Mouse (Mus musculus) neural tube, embryonic 12.5 days (tissue): ENCODE data around the gene Gtf2f2. TPM values are rescaled to one million over a fixed set of nuclear protein-coding genes. Genes with fewer than 3 reads are reported as not detected.

ENCODE experiments used
- ATAC-seq: fragments of 200-750 bp; cut with Nextera tagmentation; 2 replicates; pipeline ENCODE4 v1.8.0; 2017; ENCODE audit warnings: low read depth, mild to moderate bottlenecking, moderate TSS enrichment, moderate library complexity; ENCODE audit not compliant: low FRiP score
- H3K27ac ChIP-seq: fragments of 300-500 bp; sonication (generic); 2 replicates; pipeline ENCODE4 v1.5.1; 2016
- H3K27me3 ChIP-seq: fragments of 300-500 bp; sonication (generic); replicated peaks from 2 replicates; pipeline ENCODE4 v1.6.1; 2016; ENCODE audit warnings: mild to moderate bottlenecking
- H3K36me3 ChIP-seq: fragments of 300-500 bp; sonication (generic); 2 replicates; pipeline ENCODE4 v1.6.1; 2016; ENCODE audit warnings: mild to moderate bottlenecking
- H3K4me1 ChIP-seq: fragments of 300-500 bp; sonication (generic); 2 replicates; pipeline ENCODE4 v1.6.1; 2016
- H3K4me2 ChIP-seq: fragments of 300-500 bp; sonication (generic); replicated peaks from 2 replicates; pipeline ENCODE4 v1.6.1; 2016; ENCODE audit warnings: mild to moderate bottlenecking
- H3K4me3 ChIP-seq: fragments of 300-500 bp; sonication (generic); 2 replicates; pipeline ENCODE4 v1.5.1; 2016
- H3K9ac ChIP-seq: fragments of 300-500 bp; sonication (generic); 2 replicates; pipeline ENCODE4 v1.6.1; 2016; ENCODE audit warnings: mild to moderate bottlenecking
- H3K9me3 ChIP-seq: fragments of 300-500 bp; sonication (generic); 2 replicates; pipeline ENCODE4 v1.6.1; 2016; ENCODE audit warnings: mild to moderate bottlenecking
- WGBS: fragments of 180-500 bp; shearing (Covaris S2); methylation state at CpG from one replicate; pipeline ENCODE4 v1.1.7; 2016; 5-methylcytosine and 5-hydroxymethylcytosine counted together
- polyA plus RNA-seq: library from polyadenylated mRNA; unstranded; fragments of >200 nt; fragmentation: Nextera tagmentation; extraction: Ambion mirVana; gene quantifications from 2 replicates; pipeline ENCODE4 v1.2.1, GENCODE M21; 2016

The Gtf2f2 gene
- polyA plus RNA-seq, 1 experiment from 2014 or later = 53.2 TPM

- Histone ChIP-seq H3K4me1 (no peaks in the 10 kb centered on the region; the same call in 1 of the 2 replicates), H3K27me3 (no peaks in the 10 kb centered on the region), H3K9me3 (no peaks in the 10 kb centered on the region), H3K4me2 (no peak overlapping the region), H3K27ac (no peak overlapping the region), H3K9ac (no peak overlapping the region), H3K36me3 (no peaks in the 10 kb centered on the region), H3K4me3 (no peak overlapping the region)
- ATAC-seq = no peak
- 56% methylated on average over 7 of the region's 7 CpGs for WGBS
Measured at GRCm38 (mm10) chr14:76020927-76021719, 10.5 kb upstream of the Gtf2f2 start.

GRCm38 (mm10) chr14:76020259-76020785, 9.7 kb upstream of the Gtf2f2 start:
- Histone ChIP-seq H3K4me1 (no peaks in the 10 kb centered on the region; the same call in 1 of the 2 replicates), H3K9ac (no peak overlapping the region), H3K4me3 (no peak overlapping the region), H3K9me3 (no peaks in the 10 kb centered on the region), H3K27me3 (no peaks in the 10 kb centered on the region), H3K27ac (no peak overlapping the region), H3K36me3 (no peaks in the 10 kb centered on the region), H3K4me2 (no peak overlapping the region)
- WGBS = 77% methylated on average over 5 of the region's 5 CpGs
- ATAC-seq = no peak

- Histone ChIP-seq H3K4me2 (no peak overlapping the region), H3K36me3 (no peaks in the 10 kb centered on the region), H3K27me3 (no peaks in the 10 kb centered on the region), H3K9me3 (no peaks in the 10 kb centered on the region), H3K27ac (no peak overlapping the region), H3K4me3 (no peak overlapping the region), H3K4me1 (no peaks in the 10 kb centered on the region; the same call in 1 of the 2 replicates), H3K9ac (no peak overlapping the region)
- WGBS = 71% methylated on average over 10 of the region's 10 CpGs
- ATAC-seq = no peak
Measured at GRCm38 (mm10) chr14:76017785-76018490, 7.3 kb upstream of the Gtf2f2 start.

- Histone ChIP-seq H3K36me3 (no peaks in the 10 kb centered on the region), H3K9me3 (no peaks in the 10 kb centered on the region), H3K4me2 (no peak overlapping the region), H3K4me3 (no peak overlapping the region), H3K27ac (no peak overlapping the region), H3K9ac (no peak overlapping the region), H3K4me1 (peaks cover 8% of the 10 kb centered on the region), H3K27me3 (no peaks in the 10 kb centered on the region)
- 50% methylated on average over 2 of the region's 2 CpGs for WGBS
- no peak for ATAC-seq
Measured at GRCm38 (mm10) chr14:76014331-76014730, 3.7 kb upstream of the Gtf2f2 start.

- H3K9ac ChIP-seq = no peak overlapping the region
- WGBS = 32% methylated on average over 7 of the region's 7 CpGs
- no peak overlapping the region for H3K27ac ChIP-seq
Measured at GRCm38 (mm10) chr14:76011062-76011457, 395 bp upstream of the Gtf2f2 start.

DNA sequence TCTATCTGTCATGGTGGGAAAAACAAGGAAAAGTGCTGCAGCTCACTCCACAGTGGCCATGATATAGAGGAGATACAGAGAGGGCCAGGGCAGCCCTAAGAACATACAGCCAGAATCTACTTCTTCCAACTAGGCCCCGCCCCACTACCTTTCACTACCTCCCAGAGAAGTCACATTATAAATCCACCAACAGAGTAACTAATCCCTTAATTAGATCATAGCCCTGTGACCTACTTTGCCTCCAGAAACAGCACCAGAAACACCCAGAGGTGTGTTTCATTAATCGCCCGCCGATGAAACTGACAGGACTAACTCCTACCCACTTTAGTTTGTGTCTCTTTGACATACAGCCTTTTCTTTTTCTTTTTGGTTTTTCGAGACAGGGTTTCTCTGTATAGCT, 1.5 kb downstream of the Gtf2f2 start:
- ATAC-seq = no peak
- H3K4me1 ChIP-seq = peaks cover 15% of the 10 kb centered on the region
- peaks cover 5% of the 10 kb centered on the region; the same call in 1 of the 2 replicates for H3K36me3 ChIP-seq
- peak overlapping the region; percentile 79 for H3K4me2 ChIP-seq
- no peaks in the 10 kb centered on the region for H3K9me3 ChIP-seq
- H3K9ac ChIP-seq = no peak overlapping the region
- H3K4me3 ChIP-seq = 0 out of 2 replicates have a peak overlapping the region, but pooled peaks have one; percentile 92
- no peaks in the 10 kb centered on the region for H3K27me3 ChIP-seq
- no peak overlapping the region for H3K27ac ChIP-seq
- WGBS = 89% methylated on average over 5 of the region's 5 CpGs

More at GRCm38 (mm10) chr14:76011062-76011457, 395 bp upstream of the Gtf2f2 start:
- H3K4me1 ChIP-seq = peaks cover 15% of the 10 kb centered on the region
- peak overlapping the region; percentile 92 for H3K4me3 ChIP-seq
- peaks cover 5% of the 10 kb centered on the region; the same call in 1 of the 2 replicates for H3K36me3 ChIP-seq
- no peaks in the 10 kb centered on the region for H3K27me3 ChIP-seq
- no peaks in the 10 kb centered on the region for H3K9me3 ChIP-seq
- peak overlapping the region; percentile 79 for H3K4me2 ChIP-seq
- peak; percentile 71 for ATAC-seq

DNA sequence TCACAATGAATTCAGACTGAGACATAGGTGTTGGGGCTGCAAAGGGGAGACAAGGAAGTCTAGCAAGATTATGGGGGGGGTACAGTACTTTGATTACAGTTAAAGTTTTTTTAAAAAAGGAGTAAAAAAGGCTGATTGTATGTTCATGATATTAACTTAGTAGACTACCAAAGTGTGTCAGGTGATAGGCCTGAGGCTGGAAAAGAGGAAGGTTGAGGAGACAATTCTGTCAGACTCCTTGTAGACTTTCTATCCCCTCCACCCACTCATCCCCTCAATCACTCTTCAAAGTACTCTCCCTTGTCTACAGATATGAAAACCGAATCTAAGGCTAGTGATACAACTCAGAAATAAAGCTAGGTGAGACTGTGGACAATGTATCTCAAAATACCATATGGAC, 2.5 kb downstream of the Gtf2f2 start:
- WGBS = 89% methylated on average over 1 of the region's 1 CpGs
- Histone ChIP-seq H3K4me2 (no peak overlapping the region), H3K4me3 (no peak overlapping the region), H3K9me3 (no peaks in the 10 kb centered on the region), H3K27ac (no peak overlapping the region), H3K27me3 (no peaks in the 10 kb centered on the region), H3K9ac (no peak overlapping the region), H3K36me3 (peaks cover 5% of the 10 kb centered on the region; the same call in 1 of the 2 replicates), H3K4me1 (peaks cover 15% of the 10 kb centered on the region)
- ATAC-seq = no peak

DNA sequence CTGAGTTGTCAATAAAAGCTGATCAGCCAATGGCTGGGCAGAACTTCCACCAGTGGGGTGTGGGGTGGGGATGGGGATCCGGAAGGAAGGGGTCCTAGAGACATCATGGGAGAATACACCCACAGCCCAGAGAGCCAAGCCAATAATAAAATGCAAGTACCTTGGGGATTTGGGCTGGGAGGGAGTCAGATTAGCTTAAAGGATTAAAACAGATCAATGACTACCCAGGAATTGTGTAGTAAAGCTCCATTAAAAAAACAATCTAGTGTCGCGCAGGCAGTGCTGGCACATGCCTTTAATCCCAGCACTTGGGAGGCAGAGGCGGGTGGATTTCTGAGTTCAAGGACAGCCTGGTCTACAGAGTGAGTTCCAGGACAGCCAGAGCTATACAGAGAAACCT, 5.7 kb downstream of the Gtf2f2 start:
- Histone ChIP-seq H3K9me3 (no peaks in the 10 kb centered on the region), H3K4me1 (peaks cover 14% of the 10 kb centered on the region), H3K27me3 (no peaks in the 10 kb centered on the region), H3K4me3 (no peak overlapping the region), H3K36me3 (peaks cover 5% of the 10 kb centered on the region; the same call in 1 of the 2 replicates), H3K4me2 (no peak overlapping the region), H3K9ac (no peak overlapping the region), H3K27ac (no peak overlapping the region)
- ATAC-seq = no peak
- 95% methylated on average over 4 of the region's 4 CpGs for WGBS

DNA sequence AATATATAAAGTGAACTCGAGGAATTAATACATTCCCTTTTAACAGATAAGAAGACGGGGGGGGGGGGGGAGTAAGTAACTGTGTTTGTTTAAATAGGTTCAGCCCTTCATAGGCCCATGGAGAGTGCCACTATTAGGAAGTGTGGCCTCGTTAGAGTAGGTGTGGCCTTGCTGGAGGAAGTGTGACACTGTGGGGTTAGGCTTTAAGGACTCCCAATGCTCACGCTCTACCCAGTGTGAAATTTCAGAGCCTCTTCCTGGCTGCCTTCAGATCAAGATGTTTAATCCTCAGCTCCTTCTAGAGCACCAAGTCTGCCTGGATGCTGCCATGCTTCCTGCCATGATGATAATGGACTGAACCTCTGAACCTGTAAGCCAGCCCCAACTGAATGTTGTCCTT, 8.9 kb downstream of the Gtf2f2 start:
- 87% methylated on average over 4 of the region's 4 CpGs for WGBS

DNA sequence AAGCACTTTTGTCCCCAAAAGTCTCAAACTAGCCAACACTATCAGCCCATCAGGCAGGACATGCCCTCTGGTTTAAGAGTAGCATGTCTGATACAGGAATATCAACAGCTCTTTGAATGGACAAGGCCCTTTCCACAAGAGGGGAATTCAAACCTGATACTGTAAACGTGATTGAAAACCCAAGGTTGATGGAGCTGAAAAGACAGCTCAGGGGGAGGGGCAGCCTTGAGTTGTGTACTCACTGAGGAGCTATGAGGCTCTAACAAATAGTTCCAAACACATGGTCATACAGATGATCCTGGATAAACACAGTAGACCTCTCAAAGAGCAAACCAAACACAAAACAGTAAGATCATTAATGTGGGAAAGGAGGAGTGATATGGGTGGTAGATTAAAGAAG, 12.6 kb downstream of the Gtf2f2 start:
- no peaks in the 10 kb centered on the region for H3K4me1 ChIP-seq
- no peak overlapping the region for H3K4me3 ChIP-seq
- H3K4me2 ChIP-seq = no peak overlapping the region
- H3K27me3 ChIP-seq = no peaks in the 10 kb centered on the region
- H3K36me3 ChIP-seq = no peaks in the 10 kb centered on the region
- H3K9me3 ChIP-seq = no peaks in the 10 kb centered on the region
- H3K27ac ChIP-seq = no peak overlapping the region
- WGBS = 63% methylated on average over 1 of the region's 1 CpGs
- no peak overlapping the region for H3K9ac ChIP-seq
- ATAC-seq = no peak

More for the DNA sequence above, 8.9 kb downstream of the Gtf2f2 start:
- Histone ChIP-seq H3K36me3 (peaks cover 3% of the 10 kb centered on the region; the same call in 1 of the 2 replicates), H3K4me3 (no peak overlapping the region), H3K4me1 (no peaks in the 10 kb centered on the region), H3K4me2 (no peak overlapping the region), H3K9me3 (no peaks in the 10 kb centered on the region), H3K27me3 (no peaks in the 10 kb centered on the region), H3K27ac (no peak overlapping the region), H3K9ac (no peak overlapping the region)
- no peak for ATAC-seq

- Histone ChIP-seq H3K4me3 (no peak overlapping the region), H3K4me1 (no peaks in the 10 kb centered on the region), H3K4me2 (no peak overlapping the region), H3K9me3 (no peaks in the 10 kb centered on the region), H3K27me3 (no peaks in the 10 kb centered on the region), H3K27ac (no peak overlapping the region), H3K36me3 (no peaks in the 10 kb centered on the region), H3K9ac (no peak overlapping the region)
- ATAC-seq = no peak
- 95% methylated on average over 4 of the region's 4 CpGs for WGBS
Measured at GRCm38 (mm10) chr14:75992371-75992770, 18.3 kb downstream of the Gtf2f2 start.

DNA sequence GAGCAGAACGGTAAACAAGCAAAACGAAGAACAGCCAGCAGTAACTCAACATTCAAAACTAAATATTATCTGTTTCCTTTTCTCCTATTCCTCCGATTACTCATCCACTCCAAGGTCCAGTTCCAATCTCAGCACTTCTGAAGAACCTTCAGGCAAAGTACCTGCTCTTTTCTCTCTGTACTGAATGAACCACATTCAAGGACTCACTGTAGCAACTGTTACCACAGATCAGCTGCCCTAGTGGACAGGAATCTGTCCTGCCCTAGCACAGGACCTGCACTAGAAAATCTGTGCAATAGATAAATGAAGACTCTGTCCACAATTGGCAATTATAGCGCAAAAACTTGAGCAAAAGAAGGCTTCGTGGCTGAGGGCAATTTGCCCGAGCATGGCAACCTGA, 19.7 kb downstream of the Gtf2f2 start:
- Histone ChIP-seq H3K9ac (no peak overlapping the region), H3K36me3 (no peaks in the 10 kb centered on the region), H3K4me3 (no peak overlapping the region), H3K4me1 (no peaks in the 10 kb centered on the region; the same call in 1 of the 2 replicates), H3K4me2 (no peak overlapping the region), H3K9me3 (no peaks in the 10 kb centered on the region), H3K27ac (no peak overlapping the region), H3K27me3 (no peaks in the 10 kb centered on the region)
- 95% methylated on average over 6 of the region's 6 CpGs for WGBS
- ATAC-seq = no peak
